Comparison of ENCODE assay signal across 11 mouse cellular contexts in genomic region chr8:10928836-10929235, GRCm38 (mm10).
DNase-seq lines count a peak whose midpoint lies in the region; ATAC-seq and TF ChIP-seq lines count a peak whose summit lies in the region.
"Had no signal": no experiment of that assay in that cellular context is flagged by ENCODE, and none has a peak within 500 bp of the region (broad histone marks: within the 10 kb centered on the region; RNA-seq: fewer than 3 reads in every experiment).

No protein-coding gene starts in this region.

- TF ChIP-seq CTCF in kidney, postnatal 0 days (IDR thresholded peaks at IDR 0.05; ENCODE audit: low read depth): no peak

- H3K36me3 ChIP-seq in forebrain, embryonic 11.5 days (ENCODE audit: control insufficient read depth, insufficient read depth, low read length): no peaks in the 10 kb centered on the region
- no peaks in the 10 kb centered on the region for H3K36me3 ChIP-seq in forebrain, embryonic 16.5 days (ENCODE audit: control insufficient read depth, insufficient read depth)
- H3K36me3 ChIP-seq in kidney, postnatal 0 days (ENCODE audit: insufficient read depth, low read length): no peaks in the 10 kb centered on the region
- H3K36me3 ChIP-seq in midbrain, embryonic 10.5 days: no peaks in the 10 kb centered on the region

- H3K27me3 ChIP-seq in forebrain, embryonic 11.5 days (ENCODE audit: control insufficient read depth, insufficient read depth, low read length): 0 out of 2 replicates have a peak, but pooled peaks cover 2% of the 10 kb centered on the region
- no peaks in the 10 kb centered on the region for H3K27me3 ChIP-seq in forebrain, embryonic 16.5 days (replicated peaks; ENCODE audit: control insufficient read depth, insufficient read depth, low read length)
- 0 out of 2 replicates have a peak, but pooled peaks cover 4% of the 10 kb centered on the region for H3K27me3 ChIP-seq in kidney, postnatal 0 days (ENCODE audit: insufficient read depth, low read length)
- peaks cover 58% of the 10 kb centered on the region for H3K27me3 ChIP-seq in midbrain, embryonic 10.5 days (ENCODE audit: low read depth, poor library complexity, severe bottlenecking)
- H3K27me3 ChIP-seq: Patski had no signal

- 0 out of 2 replicates have a peak overlapping the region, but pooled peaks have one; percentile 2 for H3K27ac ChIP-seq in forebrain, embryonic 11.5 days (ENCODE audit: low read depth, low read length)
- no peak overlapping the region for H3K27ac ChIP-seq in forebrain, embryonic 16.5 days (ENCODE audit: low read length)
- 0 out of 2 replicates have a peak overlapping the region, but pooled peaks have one; percentile 13 for H3K27ac ChIP-seq in kidney, postnatal 0 days
- H3K27ac ChIP-seq in midbrain, embryonic 10.5 days (replicated peaks): peak overlapping the region; percentile 90

- no peak overlapping the region for H3K4me2 ChIP-seq in forebrain, embryonic 11.5 days (ENCODE audit: low read depth, low read length, severe bottlenecking)
- H3K4me2 ChIP-seq in forebrain, embryonic 16.5 days (ENCODE audit: low read length): no peak overlapping the region
- 0 out of 2 replicates have a peak overlapping the region, but pooled peaks have one; percentile 1 for H3K4me2 ChIP-seq in kidney, postnatal 0 days (ENCODE audit: low read length)

- intact Hi-C loops in heart, postnatal 14 days (cut with DNase I): loop anchor here (5.0 kb wide), 1 partner anchor 78 kb away; the partner anchor contains the start of gene Irs2

- H3K9ac ChIP-seq in forebrain, embryonic 11.5 days (ENCODE audit: low read length): no peak overlapping the region
- no peak overlapping the region for H3K9ac ChIP-seq in forebrain, embryonic 16.5 days (replicated peaks; ENCODE audit: low read depth, low read length)
- H3K9ac ChIP-seq in kidney, postnatal 0 days (ENCODE audit: low read depth, low read length): no peak overlapping the region

- WGBS in forebrain, embryonic 11.5 days: 91% methylated on average over 3 of the region's 3 CpGs
- WGBS in forebrain, embryonic 16.5 days: 66% methylated on average over 3 of the region's 3 CpGs
- 74% methylated on average over 3 of the region's 3 CpGs for WGBS in kidney, postnatal 0 days
- 79% methylated on average over 3 of the region's 3 CpGs for WGBS in midbrain, embryonic 10.5 days

- no peak for DNase-seq in forebrain, embryonic 11.5 days (ENCODE audit: low spot score)
- DNase-seq in kidney, postnatal 0 days (ENCODE audit: low spot score): no peak
- DNase-seq in kidney, postnatal 36 days: no peak
- peak; percentile 33 to 42 for DNase-seq in heart, postnatal 14 days
- DNase-seq in midbrain, embryonic 10.5 days (ENCODE audit: low spot score): no peak
- DNase-seq: B cell, adult 2 months; retina, postnatal 1 day had no signal

- no peaks in the 10 kb centered on the region for H3K9me3 ChIP-seq in forebrain, embryonic 11.5 days (ENCODE audit: control insufficient read depth, low read length)
- no peaks in the 10 kb centered on the region for H3K9me3 ChIP-seq in forebrain, embryonic 16.5 days (ENCODE audit: control insufficient read depth, low read length)
- no peaks in the 10 kb centered on the region for H3K9me3 ChIP-seq in kidney, postnatal 0 days (replicated peaks; ENCODE audit: low read length)
- no peaks in the 10 kb centered on the region for H3K9me3 ChIP-seq in midbrain, embryonic 10.5 days (replicated peaks)

- peaks cover 27% of the 10 kb centered on the region for H3K4me1 ChIP-seq in forebrain, embryonic 11.5 days (replicated peaks; ENCODE audit: control insufficient read depth, insufficient read depth, low read length)
- H3K4me1 ChIP-seq in forebrain, embryonic 16.5 days (replicated peaks; ENCODE audit: control insufficient read depth, insufficient read depth, low read length): peaks cover 43% of the 10 kb centered on the region
- H3K4me1 ChIP-seq in kidney, postnatal 0 days (replicated peaks; ENCODE audit: insufficient read depth, low read length): peaks cover 22% of the 10 kb centered on the region; the same call in 1 of the 2 replicates
- peaks cover 54% of the 10 kb centered on the region for H3K4me1 ChIP-seq in midbrain, embryonic 10.5 days

- no peak for ATAC-seq in forebrain, embryonic 11.5 days (replicated peaks; ENCODE audit: low FRiP score)
- no peak for ATAC-seq in forebrain, embryonic 16.5 days
- ATAC-seq in kidney, postnatal 0 days (replicated peaks; ENCODE audit: low FRiP score, low read depth): no peak
- no peak for ATAC-seq in inflammation-experienced regulatory T-cells, adult 6 months
- ATAC-seq in CD4-positive, CD25-positive, alpha-beta regulatory T cell, adult 4 months: no peak
- ATAC-seq: Patski had no signal

- H3K4me3 ChIP-seq in forebrain, embryonic 11.5 days (ENCODE audit: low read depth, low read length): no peak overlapping the region
- H3K4me3 ChIP-seq in forebrain, embryonic 16.5 days (replicated peaks; ENCODE audit: low read length): no peak overlapping the region
- no peak overlapping the region for H3K4me3 ChIP-seq in kidney, postnatal 0 days (replicated peaks; ENCODE audit: low read depth, low read length)
- no peak overlapping the region for H3K4me3 ChIP-seq in midbrain, embryonic 10.5 days

Comparison
In these comparisons a context has a peak if more than half of its experiments do, and no peak if none do; other contexts are left out.
1. DNase-seq: peak in heart, postnatal 14 days (2 of 2); none in forebrain, embryonic 11.5 days (single experiment), kidney, postnatal 0 days (single experiment), kidney, postnatal 36 days (0 of 2) and midbrain, embryonic 10.5 days (single experiment).